Mouse (Mus musculus): Measurements from ENCODE around the gene E030018B13Rik. TPM values are rescaled to one million over a fixed set of nuclear protein-coding genes. Genes with fewer than 3 reads are reported as not detected.

Gene E030018B13Rik
- total RNA-seq, 2 experiments from 2014 or later = not detected

- DNase-seq = peak; percentile 90
- intact Hi-C loops (cut with DNase I) = no loop called here
Measured at GRCm38 (mm10) chr7:63896968-63897468, 19.6 kb upstream of the E030018B13Rik start.

- DNase-seq = no peak
- intact Hi-C loops (cut with DNase I) = no loop called here
Measured at GRCm38 (mm10) chr7:63897655-63898054, 19.0 kb upstream of the E030018B13Rik start.

GRCm38 (mm10) chr7:63898201-63898600, 18.5 kb upstream of the E030018B13Rik start:
- DNase-seq = no peak
- intact Hi-C loops (cut with DNase I) = no loop called here

- DNase-seq = no peak
- intact Hi-C loops (cut with DNase I) = no loop called here
Measured at GRCm38 (mm10) chr7:63899925-63900324, 16.7 kb upstream of the E030018B13Rik start.

- DNase-seq = no peak
- intact Hi-C loops (cut with DNase I) = no loop called here
Measured at GRCm38 (mm10) chr7:63900411-63900810, 16.2 kb upstream of the E030018B13Rik start.

- intact Hi-C loops (cut with DNase I) = no loop called here
- peak; percentile 66 for DNase-seq
Measured at GRCm38 (mm10) chr7:63901346-63901745, 15.3 kb upstream of the E030018B13Rik start.

- intact Hi-C loops (cut with DNase I) = no loop called here
- DNase-seq = no peak
Measured at GRCm38 (mm10) chr7:63901942-63902341, 14.7 kb upstream of the E030018B13Rik start.

GRCm38 (mm10) chr7:63902604-63903210, 13.9 kb upstream of the E030018B13Rik start:
- no peak for DNase-seq
- intact Hi-C loops (cut with DNase I) = no loop called here

GRCm38 (mm10) chr7:63903635-63904380, 12.8 kb upstream of the E030018B13Rik start:
- DNase-seq = no peak
- intact Hi-C loops (cut with DNase I) = no loop called here

- intact Hi-C loops (cut with DNase I) = no loop called here
- DNase-seq = no peak
Measured at GRCm38 (mm10) chr7:63905190-63905589, 11.5 kb upstream of the E030018B13Rik start.

GRCm38 (mm10) chr7:63905642-63906041, 11.0 kb upstream of the E030018B13Rik start:
- no peak for DNase-seq
- intact Hi-C loops (cut with DNase I) = no loop called here

- no peak for DNase-seq
- intact Hi-C loops (cut with DNase I) = no loop called here
Measured at GRCm38 (mm10) chr7:63907778-63908495, 8.7 kb upstream of the E030018B13Rik start.

GRCm38 (mm10) chr7:63908496-63909285, 8.0 kb upstream of the E030018B13Rik start:
- no peak for DNase-seq
- intact Hi-C loops (cut with DNase I) = no loop called here

GRCm38 (mm10) chr7:63910225-63910624, 6.4 kb upstream of the E030018B13Rik start:
- DNase-seq = no peak
- intact Hi-C loops (cut with DNase I) = no loop called here

GRCm38 (mm10) chr7:63910912-63911311, 5.7 kb upstream of the E030018B13Rik start:
- no peak for DNase-seq
- intact Hi-C loops (cut with DNase I) = no loop called here

GRCm38 (mm10) chr7:63911383-63912233, 5.0 kb upstream of the E030018B13Rik start:
- intact Hi-C loops (cut with DNase I) = no loop called here
- peak; percentile 84 for DNase-seq

- intact Hi-C loops (cut with DNase I) = no loop called here
- DNase-seq = peak; percentile 48
Measured at GRCm38 (mm10) chr7:63912234-63912810, 4.3 kb upstream of the E030018B13Rik start.

GRCm38 (mm10) chr7:63912924-63913723, 3.5 kb upstream of the E030018B13Rik start:
- no peak for DNase-seq
- intact Hi-C loops (cut with DNase I) = no loop called here
